Mouse (Mus musculus): Measurements from ENCODE around the gene Cbx6.

Gene Cbx6

GRCm38 (mm10) chr15:79803533-79804351 lies 30.7 kb downstream of the Cbx6 start:
- no peak for DNase-seq (ENCODE audit: low read depth)

DNA sequence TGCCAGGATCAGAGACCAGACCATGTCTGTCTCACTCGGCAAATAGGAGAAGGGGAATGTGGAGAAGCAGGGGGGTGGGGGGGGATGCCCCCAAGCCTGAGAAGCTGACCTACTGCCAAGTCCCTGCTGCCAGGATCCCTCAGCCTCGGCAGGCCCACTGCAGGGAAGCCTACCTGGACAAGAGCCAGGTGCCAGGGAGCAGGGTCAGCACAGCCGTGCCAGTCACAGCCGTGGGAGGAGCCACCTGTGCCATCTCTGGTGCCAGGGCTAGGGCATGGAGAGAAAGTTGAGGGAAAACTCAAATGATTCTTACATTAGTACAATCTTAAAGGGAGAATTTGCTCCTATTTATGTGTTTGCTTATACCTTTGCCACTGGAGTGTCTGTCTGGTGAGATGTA lies 32.2 kb downstream of the Cbx6 start:
- no peak for DNase-seq (ENCODE audit: low read depth)

GRCm38 (mm10) chr15:79801646-79802045 lies 32.8 kb downstream of the Cbx6 start:
- no peak for DNase-seq (ENCODE audit: low read depth)

GRCm38 (mm10) chr15:79800701-79801100 lies 33.8 kb downstream of the Cbx6 start:
- DNase-seq (ENCODE audit: low read depth): no peak

DNA sequence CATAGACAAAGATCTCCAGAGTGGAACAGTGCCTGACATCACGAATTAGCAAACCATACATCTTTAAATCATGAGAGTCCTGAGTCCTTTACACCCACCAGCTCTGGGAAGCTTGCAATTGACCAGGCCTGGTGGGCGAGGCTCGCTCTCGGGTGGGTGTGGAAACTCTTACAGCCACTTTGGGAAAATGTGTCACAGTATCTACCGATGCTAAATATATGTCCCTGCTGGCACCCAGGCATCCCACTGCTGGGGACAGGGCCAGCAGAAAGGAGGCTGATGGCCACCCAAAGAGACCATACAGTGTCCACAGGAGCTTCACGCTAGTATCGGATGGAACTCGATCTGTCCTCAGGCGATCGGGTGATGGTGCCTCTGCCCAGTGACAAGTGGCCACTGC lies 35.9 kb downstream of the Cbx6 start:
- DNase-seq (ENCODE audit: low read depth): no peak

- DNase-seq (ENCODE audit: low read depth): no peak
These were observed 36.8 kb downstream of the Cbx6 start for GRCm38 (mm10) chr15:79797680-79798079.

DNA sequence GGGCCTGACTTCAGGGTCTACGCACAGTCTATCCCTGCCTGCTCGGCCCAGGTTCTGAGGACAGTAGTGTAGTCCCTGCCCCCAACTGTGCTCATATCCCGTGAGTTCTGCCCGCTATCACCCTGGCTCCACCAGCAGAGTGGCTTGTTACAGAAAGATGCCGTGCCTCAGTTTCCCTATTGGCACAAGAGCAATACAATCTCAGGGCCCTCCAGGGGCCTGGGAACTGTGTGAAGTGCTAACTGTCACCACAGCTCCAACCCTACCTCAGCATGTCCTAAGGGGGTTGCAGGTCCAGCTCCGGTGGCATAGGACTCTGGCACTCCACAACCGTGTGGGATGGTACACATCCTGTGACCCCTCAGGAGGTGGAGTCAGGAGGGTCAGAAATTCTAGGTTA lies 37.4 kb downstream of the Cbx6 start:
- no peak for DNase-seq (ENCODE audit: low read depth)

DNA sequence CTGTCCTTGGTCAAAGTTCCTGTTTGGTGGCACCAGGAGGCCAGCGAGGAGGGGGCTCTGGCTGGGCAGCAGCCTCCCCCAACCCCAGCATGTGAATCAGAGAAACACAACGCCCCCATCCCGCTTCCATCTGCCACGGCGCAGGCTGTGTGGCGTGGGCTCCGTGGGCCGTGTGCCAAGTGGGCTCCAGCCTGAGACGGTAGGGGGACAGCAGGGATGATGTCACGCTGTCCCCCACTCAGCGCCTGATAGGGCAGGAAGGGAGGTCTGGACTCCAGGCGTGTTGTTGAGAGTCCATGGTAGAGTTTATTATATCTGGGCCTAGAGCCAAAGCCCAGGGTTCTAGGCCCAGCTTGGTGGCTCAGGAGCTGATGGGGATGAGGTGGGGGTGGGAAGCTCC lies 38.2 kb downstream of the Cbx6 start:
- no peak for DNase-seq (ENCODE audit: low read depth)

DNA sequence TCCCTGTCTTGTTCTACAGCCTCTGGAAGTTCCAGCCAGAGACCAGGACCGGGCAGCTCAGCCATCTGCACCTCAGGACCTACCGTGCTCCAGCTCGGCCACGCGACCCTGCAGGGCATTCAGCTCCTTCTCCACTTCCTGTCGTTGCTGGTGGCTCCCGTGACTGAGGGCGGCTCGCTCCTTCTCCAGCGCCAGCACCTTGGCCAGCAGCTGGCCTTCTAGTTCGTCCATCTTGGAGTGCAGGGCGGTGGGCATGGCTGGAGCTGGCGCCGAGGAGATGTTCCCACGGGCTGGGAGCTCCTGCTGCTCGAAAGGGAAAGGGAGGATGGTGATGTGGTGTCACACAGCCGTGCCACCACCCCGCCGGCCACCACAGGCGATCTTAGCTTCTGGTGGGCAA lies 40.3 kb downstream of the Cbx6 start:
- DNase-seq (ENCODE audit: low read depth): no peak

GRCm38 (mm10) chr15:79793076-79793475 lies 41.4 kb downstream of the Cbx6 start:
- DNase-seq (ENCODE audit: low read depth): no peak

DNA sequence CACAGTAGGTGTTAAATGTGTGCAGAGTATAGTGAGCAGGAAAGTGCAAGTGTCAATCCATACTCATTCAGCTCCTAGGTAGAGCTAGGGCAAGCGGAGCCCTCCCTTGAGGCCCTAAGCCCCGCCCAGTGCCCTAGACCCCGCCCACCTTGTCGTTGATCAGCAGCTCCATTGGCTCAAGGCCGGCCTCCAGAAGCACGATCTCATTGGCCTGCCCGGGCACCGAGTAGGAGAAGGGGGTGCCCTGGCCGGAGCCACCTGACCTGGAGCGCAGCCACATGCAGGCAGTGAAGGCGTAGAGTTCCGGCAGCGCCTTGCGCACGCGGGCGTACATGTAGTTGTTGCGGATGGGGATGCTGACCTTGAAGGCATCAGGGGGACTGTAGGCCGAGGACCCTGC lies 42.0 kb downstream of the Cbx6 start:
- no peak for DNase-seq (ENCODE audit: low read depth)

GRCm38 (mm10) chr15:79791502-79791901 lies 43.0 kb downstream of the Cbx6 start:
- peak; percentile 62 for DNase-seq (ENCODE audit: low read depth)

DNA sequence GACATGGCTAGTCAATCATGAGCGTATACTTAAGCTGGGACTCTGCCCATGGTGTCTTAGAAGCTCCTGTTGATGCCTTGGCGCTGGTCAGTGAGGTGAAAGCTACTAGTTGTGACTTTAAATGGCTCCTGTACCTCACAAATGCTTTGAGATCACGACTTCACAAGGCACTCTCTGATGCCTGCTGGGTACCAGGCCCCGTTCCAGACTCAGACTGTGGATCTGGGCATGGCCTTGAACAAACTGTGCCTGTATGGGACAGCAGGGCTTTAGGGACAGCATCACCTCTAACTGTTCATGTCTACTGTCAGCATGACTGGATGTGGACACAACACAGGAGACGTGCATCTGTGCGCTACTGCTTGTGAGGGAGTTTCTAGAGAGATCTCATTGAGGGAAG lies 43.6 kb downstream of the Cbx6 start:
- no peak for DNase-seq (ENCODE audit: low read depth)

- DNase-seq (ENCODE audit: low read depth): no peak
These were observed 44.4 kb downstream of the Cbx6 start for GRCm38 (mm10) chr15:79790111-79790510.

DNA sequence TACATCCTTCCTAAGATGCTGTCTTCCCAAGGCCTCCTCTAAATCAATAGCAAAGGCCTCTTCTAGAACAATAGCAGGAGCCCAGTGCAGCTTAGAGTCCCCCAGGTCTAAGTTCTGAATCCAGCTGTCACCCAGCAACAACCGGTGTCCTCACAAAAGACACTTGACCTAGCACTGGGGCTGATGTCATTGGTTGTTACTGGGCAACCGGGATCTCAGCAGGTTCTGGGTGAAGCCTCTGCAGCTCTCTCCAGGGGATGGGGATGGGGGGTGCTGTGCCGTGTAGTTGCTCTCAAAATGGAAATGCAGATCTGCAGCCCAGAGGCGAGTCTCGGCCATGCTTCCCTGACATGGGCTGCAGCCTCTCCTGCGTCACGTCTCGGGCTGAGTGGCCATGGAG lies 46.7 kb downstream of the Cbx6 start:
- no peak for DNase-seq (ENCODE audit: low read depth)

GRCm38 (mm10) chr15:79785056-79785455 lies 49.4 kb downstream of the Cbx6 start:
- no peak for DNase-seq (ENCODE audit: low read depth)

GRCm38 (mm10) chr15:79777749-79778148 lies 56.7 kb downstream of the Cbx6 start, which contains the start of gene Dnal4:
Dnal4 (minus strand) TSS chr15:79777849.
- DNase-seq (ENCODE audit: low read depth): no peak

DNA sequence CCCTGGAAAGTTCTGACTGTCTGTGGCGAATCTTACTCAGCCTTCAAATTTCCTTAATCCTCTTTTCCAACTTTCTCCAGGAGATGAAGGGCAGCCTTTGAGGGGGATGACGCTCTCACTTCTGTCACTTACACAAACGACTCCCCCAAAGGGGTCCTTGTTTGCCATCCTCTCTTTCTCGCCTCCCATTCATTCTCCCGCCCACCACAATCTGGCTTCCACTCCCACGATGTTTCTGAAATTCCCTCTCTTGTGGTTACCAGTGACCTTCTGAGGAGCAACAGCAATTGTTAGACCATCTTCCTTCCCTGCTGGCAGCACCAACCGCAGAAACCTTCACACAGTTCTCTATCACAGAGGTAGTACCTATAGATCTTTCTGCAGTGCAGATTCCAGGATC lies 58.8 kb downstream of the Cbx6 start:
- DNase-seq (ENCODE audit: low read depth): no peak

DNA sequence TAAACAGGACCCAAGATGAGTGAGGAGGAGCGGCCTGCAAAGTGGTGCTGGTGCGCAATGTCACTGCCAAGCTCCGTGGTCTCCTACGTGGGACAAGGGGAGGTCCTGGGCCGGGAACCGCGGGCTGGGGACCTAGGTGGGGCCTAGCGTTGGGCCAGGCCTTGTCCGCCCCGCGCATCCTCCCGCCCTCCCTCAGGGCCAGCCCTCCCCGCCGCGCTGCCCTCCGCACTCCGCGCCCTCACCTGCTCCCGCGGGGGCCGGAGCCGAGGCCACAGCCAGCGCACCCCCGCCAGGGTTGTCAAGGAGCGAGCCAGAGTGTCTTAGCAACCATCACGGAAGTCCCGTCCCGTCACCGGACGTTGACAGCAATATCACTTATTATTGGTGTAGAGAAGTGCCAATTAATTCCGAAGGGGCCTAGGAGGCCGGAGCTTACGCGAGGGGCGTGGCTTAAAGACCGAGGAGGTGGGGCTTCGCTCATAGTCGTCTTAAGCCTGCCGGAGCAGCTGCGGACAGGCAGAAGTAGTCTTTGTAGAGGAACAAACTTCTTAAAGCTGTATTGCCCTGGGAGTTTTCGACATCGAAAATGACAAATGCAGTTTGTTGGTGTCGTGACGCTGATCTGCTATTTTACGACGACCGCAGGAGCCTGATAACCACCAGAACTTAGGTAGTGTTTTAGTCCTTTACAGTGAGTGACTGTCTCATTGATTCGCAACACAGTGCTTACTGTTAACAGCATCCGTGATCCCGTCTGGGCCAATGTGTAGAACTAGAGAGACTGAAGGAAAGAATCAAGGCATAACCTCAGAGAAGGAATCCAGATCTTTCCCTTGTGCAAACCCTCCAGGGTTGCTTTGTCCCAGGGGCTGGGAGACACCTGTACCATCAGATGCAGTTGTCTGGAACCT lies 60.1 kb downstream of the Cbx6 start:
- DNase-seq (ENCODE audit: low read depth): peak; percentile 95
